Mouse (Mus musculus): ENCODE results near the gene Foxq1.

Gene Foxq1

GRCm38 (mm10) chr13:31572806-31573508 lies 17.0 kb downstream of the Foxq1 start:
- no peak for DNase-seq

DNA sequence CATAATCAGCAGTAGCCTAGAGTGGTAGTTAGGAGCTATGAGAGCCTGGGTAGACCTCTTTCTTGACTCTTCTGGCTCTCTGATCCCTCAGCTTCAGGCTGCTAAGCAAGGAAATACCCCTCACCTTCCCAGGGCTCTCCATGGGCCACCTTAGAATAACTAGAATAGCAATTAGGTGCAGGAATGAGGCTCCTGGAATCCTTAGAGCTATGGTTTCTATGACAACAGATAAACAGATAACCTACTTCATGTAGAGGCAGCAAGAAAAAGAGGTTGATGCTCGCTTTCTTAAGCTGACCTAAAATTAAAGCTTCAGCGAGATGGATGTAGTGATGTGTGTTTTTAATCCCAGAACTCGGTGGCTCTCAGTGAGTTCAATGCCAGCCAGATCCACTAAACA lies 18.7 kb downstream of the Foxq1 start:
- DNase-seq = no peak

DNA sequence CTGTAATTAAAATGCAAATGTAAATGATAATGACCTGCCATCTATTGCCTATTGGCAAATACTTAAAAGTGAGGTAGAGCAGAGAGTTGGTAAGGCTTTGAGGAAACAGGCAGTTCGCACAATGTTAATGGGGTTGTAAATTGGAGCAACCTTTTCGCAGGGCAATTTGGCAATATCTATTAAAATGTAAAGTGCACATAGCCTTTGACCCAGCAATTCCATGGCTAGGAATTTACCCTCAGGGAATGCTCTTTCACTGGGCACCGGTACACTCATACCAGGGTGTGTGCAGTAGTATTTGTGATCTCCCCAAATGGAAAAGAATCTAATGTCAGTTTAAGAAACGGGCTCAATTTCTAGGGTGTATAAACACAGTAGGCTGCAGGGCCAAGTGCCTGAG lies 20.8 kb downstream of the Foxq1 start:
- no peak for DNase-seq

DNA sequence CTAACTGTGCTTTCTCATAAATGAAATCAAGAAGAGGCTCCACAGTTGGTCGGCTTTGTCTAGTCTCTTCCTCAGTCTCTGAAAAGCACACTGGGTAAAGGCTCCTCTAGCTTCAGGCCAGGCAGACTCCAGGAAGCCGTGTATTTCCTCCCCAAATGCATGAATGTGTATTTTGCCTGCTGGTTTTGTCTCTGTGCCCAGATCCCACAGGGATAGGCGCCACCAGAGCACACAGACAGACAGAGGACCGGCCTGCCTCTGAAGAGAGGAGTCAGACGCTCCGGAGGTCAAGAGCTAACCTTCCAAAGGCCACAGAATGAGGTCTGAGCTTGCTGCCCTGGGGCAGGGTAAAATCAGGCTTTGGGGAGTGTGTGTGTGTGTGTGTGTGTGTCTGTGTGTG lies 21.6 kb downstream of the Foxq1 start:
- no peak for DNase-seq

GRCm38 (mm10) chr13:31578389-31578788 lies 22.5 kb downstream of the Foxq1 start:
- no peak for DNase-seq

DNA sequence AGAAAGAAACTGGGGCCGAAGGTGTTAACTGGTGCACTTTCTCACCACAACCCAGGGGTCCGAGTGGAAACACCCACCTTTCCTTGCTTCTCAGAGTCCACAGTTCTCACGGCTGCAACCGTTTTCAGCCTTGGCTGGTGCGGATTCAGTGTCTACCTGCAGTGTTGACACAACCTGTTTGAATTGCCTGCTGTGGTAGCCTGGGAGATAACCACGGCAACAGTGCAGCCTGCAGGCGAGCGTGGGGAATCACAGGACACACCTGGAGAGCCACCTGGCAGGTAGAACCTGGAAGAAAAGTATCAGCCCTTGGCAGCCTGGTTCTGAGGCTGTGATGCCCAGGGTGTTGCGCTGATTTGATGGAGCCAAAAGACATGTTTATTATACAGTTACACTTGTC lies 23.9 kb downstream of the Foxq1 start:
- no peak for DNase-seq

DNA sequence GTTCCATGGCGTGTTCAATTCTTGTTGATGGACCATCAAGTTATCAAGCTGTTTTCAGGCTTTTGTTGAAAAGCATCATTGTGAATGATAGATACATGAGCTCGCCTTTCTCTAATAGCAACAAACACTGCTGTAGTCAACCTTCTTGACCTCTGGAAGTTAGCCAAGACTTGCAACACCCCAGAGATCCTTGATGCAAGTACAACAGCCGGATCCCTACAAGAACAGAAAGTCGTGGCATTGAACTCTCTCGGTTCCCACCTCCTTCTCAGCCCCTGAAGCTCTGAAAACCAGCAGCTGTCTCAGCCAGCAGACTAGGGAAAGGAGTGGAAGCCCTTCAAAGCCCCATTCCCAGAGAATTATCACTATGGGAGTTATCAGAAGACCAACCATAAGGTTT lies 31.4 kb downstream of the Foxq1 start:
- no peak for DNase-seq

DNA sequence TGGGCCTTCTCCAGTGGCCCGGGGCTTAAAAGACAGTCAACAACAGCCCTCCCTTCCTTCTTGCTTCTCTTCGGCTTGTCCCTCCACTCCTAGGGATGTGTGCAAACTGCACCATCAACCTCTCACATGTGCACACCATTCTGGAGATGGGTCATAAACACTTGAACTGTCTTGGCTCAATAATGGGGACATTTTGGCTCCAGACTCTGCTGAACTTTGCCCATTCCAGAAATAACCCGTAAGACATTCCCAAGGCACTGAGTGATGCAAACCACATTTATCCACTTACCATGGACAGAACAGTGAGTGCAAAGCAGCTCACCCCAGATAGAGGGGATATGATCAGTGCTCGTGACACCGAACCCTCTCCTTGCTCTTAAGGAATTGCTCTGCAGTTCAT lies 43.6 kb downstream of the Foxq1 start:
- DNase-seq = no peak

- no peak for DNase-seq
Observed at GRCm38 (mm10) chr13:31603964-31604363, 48.0 kb downstream of the Foxq1 start.

Measured in cerebellum, postnatal 14 days (tissue).